Mouse (Mus musculus): Measurements from ENCODE around the gene Pank2. TPM values are rescaled to one million over a fixed set of nuclear protein-coding genes. Genes with fewer than 3 reads are reported as not detected.
A peak's percentile ranks its signal among the peaks of the same experiment; 100 is the strongest.
"Not testable (repeated sequence)": the region's sequence is repeated elsewhere in the genome, so short reads cannot be mapped to it uniquely, and the experiment has no call there.

Gene Pank2
- polyA plus RNA-seq (2012; rRNA removed): 32.1 and 36.3 TPM in 2 replicates

DNA sequence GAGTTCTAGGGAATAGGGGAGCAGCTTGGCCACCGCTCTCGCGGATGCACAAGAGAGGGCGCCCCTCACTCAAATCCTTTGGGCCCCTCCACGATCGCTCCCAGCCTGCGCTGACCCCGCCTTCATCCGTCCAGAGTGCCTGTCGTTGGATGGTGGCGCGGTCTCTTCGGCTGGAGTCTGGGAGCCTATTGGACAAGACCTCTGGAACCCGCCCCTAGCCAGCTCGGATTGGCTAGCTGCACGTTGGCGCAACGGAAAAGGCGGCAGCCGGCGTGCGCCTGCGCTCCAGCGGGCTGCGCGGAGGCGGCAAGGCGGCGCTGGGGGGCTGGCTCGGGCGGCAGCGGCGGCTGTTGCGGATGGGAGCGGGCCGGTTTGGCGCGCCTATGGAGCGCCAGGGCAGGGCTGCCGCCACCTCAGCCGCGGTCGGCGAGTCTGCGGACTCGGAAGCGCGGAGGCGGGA lies at the start of gene Pank2:
TSS of gene Pank2 (plus strand) at position 283 of the 460 bp plus-strand sequence.
- TF ChIP-seq CTCF (IDR thresholded peaks at IDR 0.05; ENCODE audit: borderline replicate concordance, extremely low read depth, insufficient read depth, insufficient read length) (peak; percentile 22; the same call in 1 of the 2 replicates), POLR2A (IDR thresholded peaks at IDR 0.05; ENCODE audit: borderline replicate concordance, extremely low read depth, insufficient read depth, insufficient read length, poor library complexity, severe bottlenecking) (peak; percentile 98)
- DNase-seq (ENCODE audit: low read depth): peak; percentile 100

GRCm38 (mm10) chr2:131213773-131214172 lies 48.5 kb upstream of the Pank2 start:
- no peak for TF ChIP-seq CTCF (IDR thresholded peaks at IDR 0.05; ENCODE audit: borderline replicate concordance, extremely low read depth, insufficient read depth, insufficient read length)
- no peak for TF ChIP-seq POLR2A (IDR thresholded peaks at IDR 0.05; ENCODE audit: borderline replicate concordance, extremely low read depth, insufficient read depth, insufficient read length, poor library complexity, severe bottlenecking)

GRCm38 (mm10) chr2:131215941-131216858 lies 46.1 kb upstream of the Pank2 start:
- no peak for DNase-seq (ENCODE audit: low read depth)
- TF ChIP-seq POLR2A (IDR thresholded peaks at IDR 0.05; ENCODE audit: borderline replicate concordance, extremely low read depth, insufficient read depth, insufficient read length, poor library complexity, severe bottlenecking): no peak
- no peak for TF ChIP-seq CTCF (IDR thresholded peaks at IDR 0.05; ENCODE audit: borderline replicate concordance, extremely low read depth, insufficient read depth, insufficient read length)

More at GRCm38 (mm10) chr2:131213773-131214172, 48.5 kb upstream of the Pank2 start:
- no peak for DNase-seq (ENCODE audit: low read depth)

DNA sequence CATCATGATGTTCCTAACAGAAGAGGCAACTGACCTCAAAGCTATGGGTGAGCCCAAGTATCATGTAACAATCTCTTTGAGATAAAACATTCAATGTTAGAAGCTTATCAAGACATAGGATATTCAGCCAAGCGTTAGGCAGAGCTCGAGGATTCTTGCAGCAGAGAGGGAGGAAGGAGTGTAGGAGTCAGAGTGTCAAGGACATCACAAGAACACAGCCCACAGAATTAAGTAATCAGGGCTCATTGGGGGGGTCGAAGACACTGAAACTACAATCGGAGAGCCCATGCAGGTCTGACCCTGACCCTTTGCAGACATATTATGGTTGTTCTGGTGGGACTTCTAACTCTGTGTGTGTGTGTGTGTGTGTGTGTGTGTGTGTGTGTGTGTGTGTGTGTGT lies 42.3 kb upstream of the Pank2 start:
- DNase-seq (ENCODE audit: low read depth): no peak
- TF ChIP-seq CTCF (IDR thresholded peaks at IDR 0.05; ENCODE audit: borderline replicate concordance, extremely low read depth, insufficient read depth, insufficient read length) (no peak), POLR2A (IDR thresholded peaks at IDR 0.05; ENCODE audit: borderline replicate concordance, extremely low read depth, insufficient read depth, insufficient read length, poor library complexity, severe bottlenecking) (no peak)

GRCm38 (mm10) chr2:131221853-131222515 lies 40.3 kb upstream of the Pank2 start:
- DNase-seq (ENCODE audit: low read depth): no peak
- TF ChIP-seq POLR2A (IDR thresholded peaks at IDR 0.05; ENCODE audit: borderline replicate concordance, extremely low read depth, insufficient read depth, insufficient read length, poor library complexity, severe bottlenecking): no peak
- no peak for TF ChIP-seq CTCF (IDR thresholded peaks at IDR 0.05; ENCODE audit: borderline replicate concordance, extremely low read depth, insufficient read depth, insufficient read length)

- DNase-seq (ENCODE audit: low read depth): peak; percentile 12
- TF ChIP-seq POLR2A (IDR thresholded peaks at IDR 0.05; ENCODE audit: borderline replicate concordance, extremely low read depth, insufficient read depth, insufficient read length, poor library complexity, severe bottlenecking) (no peak), CTCF (IDR thresholded peaks at IDR 0.05; ENCODE audit: borderline replicate concordance, extremely low read depth, insufficient read depth, insufficient read length) (no peak)
Observed at GRCm38 (mm10) chr2:131222562-131222961, 39.7 kb upstream of the Pank2 start.

GRCm38 (mm10) chr2:131223569-131223968 lies 38.7 kb upstream of the Pank2 start:
- no peak for DNase-seq (ENCODE audit: low read depth)
- TF ChIP-seq CTCF (IDR thresholded peaks at IDR 0.05; ENCODE audit: borderline replicate concordance, extremely low read depth, insufficient read depth, insufficient read length): no peak
- TF ChIP-seq POLR2A (IDR thresholded peaks at IDR 0.05; ENCODE audit: borderline replicate concordance, extremely low read depth, insufficient read depth, insufficient read length, poor library complexity, severe bottlenecking): no peak

DNA sequence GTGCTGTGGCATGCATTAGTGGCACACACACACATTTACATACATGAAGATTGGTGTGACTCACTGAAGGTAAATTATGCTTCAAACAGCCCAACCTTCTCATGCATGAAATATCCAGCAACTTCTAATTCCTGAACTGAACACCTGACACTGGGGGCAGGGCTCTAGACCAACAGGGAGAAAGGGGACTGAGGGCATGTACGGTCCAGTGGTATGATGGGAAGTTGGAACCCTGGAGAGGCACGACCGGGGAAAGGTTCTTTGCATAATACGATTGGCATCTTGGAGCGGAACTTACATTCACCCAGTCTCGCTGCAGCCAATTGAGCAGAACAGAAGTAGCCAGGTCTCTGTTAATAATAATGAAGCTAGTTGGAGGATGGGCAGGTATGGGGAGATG lies 37.1 kb upstream of the Pank2 start:
- TF ChIP-seq CTCF (IDR thresholded peaks at IDR 0.05; ENCODE audit: borderline replicate concordance, extremely low read depth, insufficient read depth, insufficient read length) (no peak), POLR2A (IDR thresholded peaks at IDR 0.05; ENCODE audit: borderline replicate concordance, extremely low read depth, insufficient read depth, insufficient read length, poor library complexity, severe bottlenecking) (no peak)
- no peak for DNase-seq (ENCODE audit: low read depth)

DNA sequence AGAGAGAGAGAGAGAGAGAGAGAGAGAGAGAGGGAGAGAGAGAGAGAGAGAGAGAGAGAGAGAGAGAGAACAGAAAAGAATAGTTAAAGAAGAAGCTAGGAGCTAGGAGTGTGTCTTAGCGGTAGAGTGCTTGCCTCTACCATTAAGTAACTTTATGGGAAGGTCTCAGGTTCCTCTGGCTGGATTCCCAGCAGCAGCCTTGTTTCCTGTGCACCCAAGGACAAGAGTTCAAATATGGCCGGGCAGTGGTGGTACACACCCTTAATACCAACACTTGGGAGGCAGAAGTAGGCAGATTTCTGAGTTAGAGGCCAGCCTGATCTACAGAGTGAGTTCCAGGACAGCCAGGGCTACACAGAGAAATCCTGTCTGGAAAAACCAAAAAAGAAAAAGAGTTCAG lies 35.6 kb upstream of the Pank2 start:
- DNase-seq (ENCODE audit: low read depth): not testable (repeated sequence)

- no peak for DNase-seq (ENCODE audit: low read depth)
- TF ChIP-seq CTCF (IDR thresholded peaks at IDR 0.05; ENCODE audit: borderline replicate concordance, extremely low read depth, insufficient read depth, insufficient read length): no peak
- no peak for TF ChIP-seq POLR2A (IDR thresholded peaks at IDR 0.05; ENCODE audit: borderline replicate concordance, extremely low read depth, insufficient read depth, insufficient read length, poor library complexity, severe bottlenecking)
Observed at GRCm38 (mm10) chr2:131227243-131227642, 35.1 kb upstream of the Pank2 start.

- TF ChIP-seq CTCF (IDR thresholded peaks at IDR 0.05; ENCODE audit: borderline replicate concordance, extremely low read depth, insufficient read depth, insufficient read length): no peak
- TF ChIP-seq POLR2A (IDR thresholded peaks at IDR 0.05; ENCODE audit: borderline replicate concordance, extremely low read depth, insufficient read depth, insufficient read length, poor library complexity, severe bottlenecking): no peak
Observed at GRCm38 (mm10) chr2:131232558-131232957, 29.7 kb upstream of the Pank2 start.

More at GRCm38 (mm10) chr2:131232558-131232957, 29.7 kb upstream of the Pank2 start:
- DNase-seq (ENCODE audit: low read depth): no peak

Data from brain, embryonic 14.5 days (tissue).